Mouse (Mus musculus): ENCODE results near the gene Pik3cg.

Pik3cg gene

GRCm38 (mm10) chr12:32143782-32144181 lies 64.7 kb downstream of the Pik3cg start:
- no peak for DNase-seq (ENCODE audit: low read depth, low spot score)

DNA sequence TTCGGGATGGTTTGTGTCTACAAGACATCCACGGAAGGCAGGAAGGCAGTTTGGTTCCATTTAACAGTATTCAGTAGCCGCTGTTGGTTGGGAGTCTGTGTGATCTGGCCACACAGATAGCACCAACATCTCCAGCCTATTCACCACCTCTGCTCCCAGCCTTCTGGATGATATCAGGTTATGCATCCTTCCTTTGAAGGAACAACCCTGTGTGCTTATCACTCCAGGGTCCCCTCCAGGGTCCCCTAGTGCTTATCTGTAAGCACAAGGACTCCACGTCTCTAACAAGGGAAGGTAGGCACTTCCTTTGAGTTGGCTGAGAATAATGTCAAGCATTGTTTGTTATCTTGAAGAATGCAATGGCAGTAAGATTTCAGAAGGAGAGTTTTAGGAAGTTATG lies 65.3 kb downstream of the Pik3cg start:
- no peak for DNase-seq (ENCODE audit: low read depth, low spot score)

DNA sequence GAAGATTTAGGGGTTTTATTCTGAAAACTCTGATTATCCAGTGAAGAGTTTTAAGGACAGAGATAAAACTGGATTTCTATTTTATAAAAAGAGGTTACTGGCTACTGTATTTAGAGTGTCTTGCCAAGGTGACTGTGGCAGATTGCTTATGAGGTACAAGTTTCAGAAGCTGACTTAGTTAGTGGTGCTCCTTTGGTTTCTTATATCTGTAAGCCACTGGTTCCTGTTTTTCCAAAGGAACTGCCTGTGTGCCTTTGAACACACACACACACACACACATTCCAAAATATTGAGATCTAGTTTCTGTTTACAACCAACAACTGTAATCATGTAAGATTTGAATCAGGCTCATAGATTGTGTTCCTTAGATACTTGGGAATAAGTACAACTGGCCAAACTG lies 66.7 kb downstream of the Pik3cg start:
- DNase-seq (ENCODE audit: low read depth, low spot score): no peak

GRCm38 (mm10) chr12:32138831-32139230 lies 69.6 kb downstream of the Pik3cg start:
- no peak for DNase-seq (ENCODE audit: low read depth, low spot score)

- DNase-seq (ENCODE audit: low read depth, low spot score): no peak
These were observed 70.1 kb downstream of the Pik3cg start for GRCm38 (mm10) chr12:32138362-32138761.

DNA sequence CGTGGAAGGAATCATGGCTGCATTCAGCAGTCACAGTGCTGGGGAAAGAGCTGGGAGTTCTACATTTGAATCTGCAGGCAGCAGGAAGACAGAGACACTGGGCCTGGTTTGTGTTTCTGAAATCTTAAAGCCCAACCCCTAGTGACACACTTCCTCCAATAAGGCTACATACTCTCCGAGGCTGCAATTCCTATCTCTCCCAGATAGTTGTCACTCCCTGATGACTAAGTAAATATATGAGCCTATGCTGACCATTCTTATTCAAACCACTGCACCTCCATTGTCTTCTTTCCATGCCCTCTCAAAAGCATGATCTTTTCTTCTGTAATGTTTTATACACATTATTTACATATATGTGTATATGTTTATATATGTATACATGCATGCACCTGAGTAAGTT lies 70.9 kb downstream of the Pik3cg start:
- no peak for DNase-seq (ENCODE audit: low read depth, low spot score)

DNA sequence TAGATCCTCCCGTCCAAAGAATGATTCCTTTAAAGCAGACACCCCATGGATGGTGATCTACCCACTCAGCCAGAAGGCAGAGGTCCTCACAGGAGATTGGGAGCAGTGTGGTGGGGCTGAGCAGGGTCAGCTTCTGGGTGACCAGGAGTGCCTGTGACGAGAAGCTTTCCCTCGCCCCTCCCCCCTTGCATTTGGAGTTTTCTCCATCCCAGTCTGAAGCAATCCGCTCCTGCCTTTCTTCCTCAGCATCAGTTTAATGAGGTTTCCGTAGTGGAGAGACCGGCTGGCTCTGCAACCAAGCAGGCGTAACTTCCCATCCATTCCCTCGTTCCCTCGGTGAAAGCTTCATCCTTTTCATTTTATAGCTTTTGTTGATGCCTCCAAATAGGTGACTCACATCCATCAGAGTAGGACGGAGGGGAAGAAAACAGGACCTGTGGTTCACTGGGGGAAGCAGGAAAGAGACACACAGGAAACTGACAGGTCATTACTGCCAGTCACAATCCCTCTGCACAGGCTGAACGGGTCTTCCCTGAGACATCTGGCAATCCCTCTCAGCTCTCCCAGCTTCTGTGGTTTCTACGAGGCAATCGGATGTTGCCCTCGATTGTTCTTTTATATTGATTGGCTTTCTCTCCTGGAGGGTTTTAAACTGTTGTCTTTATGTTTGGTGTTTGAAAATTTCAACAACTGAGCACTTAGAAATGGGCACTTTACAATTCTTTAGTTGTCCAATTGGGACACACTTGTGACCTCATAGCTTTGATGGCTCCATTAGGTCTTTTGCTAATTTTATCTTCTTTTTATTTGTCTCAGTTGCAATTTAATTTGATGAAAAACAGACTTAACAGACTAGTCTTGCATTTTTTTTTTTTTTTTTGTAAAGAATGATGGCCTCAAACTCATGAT lies 80.6 kb downstream of the Pik3cg start:
- no peak for DNase-seq (ENCODE audit: low read depth, low spot score)

DNA sequence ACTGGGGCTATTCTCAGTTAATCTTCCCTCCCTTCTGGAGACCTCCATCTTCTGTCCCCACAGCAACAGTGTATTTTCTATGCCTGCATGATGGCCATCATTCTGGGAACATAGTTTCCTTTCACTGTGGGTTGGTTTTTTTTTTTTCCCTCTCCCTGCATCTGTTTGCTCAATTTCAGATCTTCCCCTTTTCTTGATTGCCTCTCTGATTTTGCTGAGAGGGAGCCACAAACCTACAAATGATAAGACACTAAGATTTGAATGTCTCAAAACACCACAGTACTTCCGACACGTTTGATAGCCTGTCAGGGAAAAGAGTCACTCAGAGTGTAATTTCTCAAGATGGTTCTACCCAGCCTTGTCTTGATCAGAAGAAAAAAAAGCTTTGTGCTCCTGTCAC lies 81.3 kb downstream of the Pik3cg start:
- DNase-seq (ENCODE audit: low read depth, low spot score): no peak

DNA sequence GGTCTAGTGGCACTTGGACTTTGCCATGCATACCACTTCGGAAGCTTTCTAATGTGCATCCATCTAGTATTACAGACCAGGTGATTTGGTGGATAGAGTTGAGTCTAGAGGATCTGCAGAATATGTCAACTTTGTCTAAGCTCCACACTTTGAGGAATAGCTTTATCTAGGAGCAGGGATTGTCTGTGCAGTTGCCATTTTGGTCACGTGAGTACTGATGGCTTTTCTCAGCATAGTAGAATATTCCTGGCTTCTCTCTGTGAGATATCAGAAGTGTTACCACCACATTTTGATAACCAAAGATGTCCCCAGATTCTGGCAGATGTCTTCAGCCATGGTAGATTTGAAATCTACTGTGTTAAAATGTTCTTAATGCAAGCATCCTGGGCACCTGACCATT lies 84.0 kb downstream of the Pik3cg start:
- no peak for DNase-seq (ENCODE audit: low read depth, low spot score)

DNA sequence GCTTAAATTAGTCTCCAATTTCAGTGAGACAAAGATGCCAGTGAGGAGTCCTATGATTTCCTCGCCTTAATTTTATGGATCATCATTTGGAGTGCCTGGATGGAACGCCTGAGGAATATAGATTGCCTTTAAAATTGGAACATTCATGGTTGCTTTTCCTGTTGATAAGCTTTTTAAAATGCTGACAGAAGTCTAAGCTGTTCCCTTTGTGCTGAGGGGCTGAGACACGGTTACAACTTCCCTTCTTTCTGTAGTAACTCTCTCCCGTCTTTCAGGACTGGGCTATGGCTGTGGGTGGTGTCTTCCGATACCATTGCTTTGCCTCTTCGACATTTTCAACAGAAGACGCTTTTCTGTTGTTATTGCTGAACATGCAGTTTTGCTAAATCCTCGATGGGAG lies 84.4 kb downstream of the Pik3cg start:
- no peak for DNase-seq (ENCODE audit: low read depth, low spot score)

- no peak for DNase-seq (ENCODE audit: low read depth, low spot score)
These were observed 84.9 kb downstream of the Pik3cg start for GRCm38 (mm10) chr12:32123559-32123958.
